Mouse (Mus musculus) MN1 (cell line): ENCODE data around the gene Tpra1.
A peak's percentile ranks its signal among the peaks of the same experiment; 100 is the strongest.

Source experiments
- DNase-seq: peaks from one replicate; pipeline ENCODE4 v3.0.0-alpha.2; 2016; ENCODE audit warnings: low spot score

Gene Tpra1

GRCm38 (mm10) chr6:88928026-88928425 is 26.0 kb downstream of the Tpra1 start:
- DNase-seq = no peak

- no peak for DNase-seq
Observed at GRCm38 (mm10) chr6:88928576-88928975, 26.5 kb downstream of the Tpra1 start.

GRCm38 (mm10) chr6:88929451-88929850 is 27.4 kb downstream of the Tpra1 start:
- DNase-seq = no peak

- no peak for DNase-seq
Observed at GRCm38 (mm10) chr6:88930049-88930448, 28.0 kb downstream of the Tpra1 start.

- DNase-seq = no peak
Observed at GRCm38 (mm10) chr6:88931449-88931848, 29.4 kb downstream of the Tpra1 start.

GRCm38 (mm10) chr6:88934132-88934531 is 32.1 kb downstream of the Tpra1 start:
- no peak for DNase-seq

GRCm38 (mm10) chr6:88934816-88935215 is 32.8 kb downstream of the Tpra1 start:
- peak; percentile 50 for DNase-seq

- DNase-seq = peak; percentile 58
Observed at GRCm38 (mm10) chr6:88935735-88936276, 33.8 kb downstream of the Tpra1 start.

GRCm38 (mm10) chr6:88936342-88937213 is 34.5 kb downstream of the Tpra1 start:
- no peak for DNase-seq

- no peak for DNase-seq
Observed at GRCm38 (mm10) chr6:88937214-88937549, 35.1 kb downstream of the Tpra1 start.

- no peak for DNase-seq
Observed at GRCm38 (mm10) chr6:88937971-88938663, 36.1 kb downstream of the Tpra1 start.

- DNase-seq = no peak
Observed at GRCm38 (mm10) chr6:88938664-88939055, 36.6 kb downstream of the Tpra1 start.

GRCm38 (mm10) chr6:88939281-88940089 is 37.4 kb downstream of the Tpra1 start:
- DNase-seq = no peak

GRCm38 (mm10) chr6:88940090-88940916 is 38.3 kb downstream of the Tpra1 start:
- DNase-seq = no peak

GRCm38 (mm10) chr6:88941628-88942027 is 39.6 kb downstream of the Tpra1 start:
- DNase-seq = no peak

- no peak for DNase-seq
Observed at GRCm38 (mm10) chr6:88942595-88942994, 40.5 kb downstream of the Tpra1 start.

GRCm38 (mm10) chr6:88943666-88944065 is 41.6 kb downstream of the Tpra1 start:
- no peak for DNase-seq

GRCm38 (mm10) chr6:88946442-88946841 is 44.4 kb downstream of the Tpra1 start:
- DNase-seq = no peak

GRCm38 (mm10) chr6:88947771-88948170 is 45.7 kb downstream of the Tpra1 start:
- DNase-seq = no peak

- DNase-seq = no peak
Observed at GRCm38 (mm10) chr6:88956725-88957124, 54.7 kb downstream of the Tpra1 start.

GRCm38 (mm10) chr6:88957313-88957712 is 55.3 kb downstream of the Tpra1 start:
- DNase-seq = no peak
